Mouse (Mus musculus) regulatory T cell (primary cell): ENCODE measurements around the gene Tarbp2.

Experiments used
- in situ Hi-C: fragments of 300-600 bp; cut with MboI, MseI; formaldehyde crosslinking; loops from one replicate; pipeline ENCODE4 v1.15.1; 2025; ENCODE audit warnings: high pct_unique_total_duplicates

Tarbp2 gene

DNA sequence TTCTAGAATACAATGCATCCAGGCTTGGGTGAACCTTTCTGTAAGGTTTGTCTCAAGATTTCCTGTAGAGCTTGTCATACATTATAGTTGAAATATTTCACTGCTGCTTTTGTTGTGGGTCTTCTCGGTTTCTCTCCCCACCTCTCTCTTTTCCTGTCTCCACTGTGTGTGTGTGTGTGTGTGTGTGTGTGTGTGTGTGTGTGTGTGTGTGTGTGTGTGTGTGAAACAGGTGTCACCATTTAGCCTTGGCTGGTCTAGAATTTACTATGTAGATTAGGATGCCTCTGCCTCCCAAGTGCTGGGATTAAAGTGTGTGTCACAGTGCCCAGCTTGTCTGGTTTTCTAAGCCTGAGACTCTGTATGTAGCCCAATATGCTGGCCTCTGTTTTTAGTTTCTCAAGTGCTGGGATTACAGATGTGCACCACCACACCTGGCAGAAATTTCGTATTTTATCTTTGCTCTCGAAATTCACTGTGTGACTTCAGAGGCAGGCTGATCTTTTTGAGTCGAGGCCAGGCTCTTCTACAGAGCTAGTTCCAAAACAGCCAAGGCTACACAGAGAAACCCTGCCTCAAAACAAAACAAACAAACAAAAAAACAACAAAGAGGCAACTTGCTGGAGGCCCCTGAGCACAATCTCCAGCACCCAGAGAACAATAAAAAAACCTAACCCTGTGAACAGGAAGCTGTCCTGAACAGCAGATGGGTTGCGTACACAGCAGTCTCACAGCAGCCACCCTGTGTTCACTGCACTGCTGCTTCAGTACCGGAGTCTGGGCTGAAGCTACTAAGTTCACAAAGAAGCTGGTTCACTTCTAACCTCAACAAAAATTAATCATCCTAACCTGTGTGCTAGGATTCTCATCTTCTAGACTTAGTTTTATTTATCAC lies 8.4 kb downstream of the Tarbp2 start:
- in situ Hi-C loops, result no loop called here

DNA sequence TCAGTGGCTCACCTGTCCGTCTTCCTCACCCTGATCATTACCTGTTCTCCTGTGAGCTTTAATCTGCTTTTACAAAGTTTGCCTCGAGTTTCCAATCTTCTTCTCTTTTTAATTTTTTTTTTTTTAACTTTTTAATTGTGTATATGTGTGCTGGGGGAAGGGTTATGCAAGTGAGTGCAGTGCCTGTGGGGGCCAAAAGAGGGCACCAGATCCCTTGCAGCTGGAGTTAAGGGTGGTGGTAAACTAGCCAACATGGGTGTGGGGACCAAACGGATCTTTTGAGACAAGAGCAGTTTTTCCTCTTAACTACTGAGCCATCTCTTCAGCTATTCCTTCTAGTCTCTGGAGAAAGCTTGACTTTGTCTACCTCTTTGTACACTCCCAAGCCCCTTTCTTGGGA lies 9.9 kb downstream of the Tarbp2 start:
- in situ Hi-C loops, result no loop called here

DNA sequence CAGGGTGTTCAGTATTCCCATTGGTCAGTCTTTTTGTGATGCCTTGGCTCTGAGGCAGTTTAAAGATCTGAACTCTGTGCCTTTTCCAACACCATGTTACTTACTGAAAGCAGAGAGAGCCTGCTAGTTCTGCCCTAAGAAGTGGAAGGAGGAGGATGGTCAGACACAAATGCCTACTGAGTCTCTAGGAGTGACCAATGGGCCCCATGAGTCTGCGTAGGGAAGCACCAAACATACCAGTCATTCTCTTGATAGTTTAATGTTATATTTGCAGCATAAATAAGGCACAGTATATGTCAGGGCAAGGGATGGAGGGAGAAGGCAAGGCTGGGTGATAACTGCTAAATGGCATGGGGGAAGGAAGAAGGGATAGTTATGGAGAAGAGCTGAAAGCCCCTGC lies 10.4 kb downstream of the Tarbp2 start:
- in situ Hi-C loops, result no loop called here

DNA sequence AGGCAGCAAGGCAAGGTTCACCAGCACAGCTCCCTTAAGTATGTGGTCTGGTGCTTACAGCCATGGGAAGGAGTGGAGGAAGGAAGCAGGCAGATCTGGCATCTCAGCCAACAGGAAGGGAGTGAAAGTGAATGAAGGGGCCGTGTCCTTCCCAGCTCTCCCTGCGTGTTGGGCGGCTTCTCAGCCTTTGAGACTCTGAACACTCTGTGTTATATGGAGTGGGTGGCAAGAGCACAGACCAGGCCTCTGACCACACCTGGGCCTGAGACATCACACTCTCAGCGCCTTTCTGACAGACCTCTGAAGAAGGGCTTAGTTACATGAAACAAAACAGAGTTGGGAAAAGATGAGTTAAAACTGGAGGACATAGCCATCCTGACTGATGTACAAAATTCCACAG lies 12.6 kb downstream of the Tarbp2 start:
- in situ Hi-C loops, result no loop called here

DNA sequence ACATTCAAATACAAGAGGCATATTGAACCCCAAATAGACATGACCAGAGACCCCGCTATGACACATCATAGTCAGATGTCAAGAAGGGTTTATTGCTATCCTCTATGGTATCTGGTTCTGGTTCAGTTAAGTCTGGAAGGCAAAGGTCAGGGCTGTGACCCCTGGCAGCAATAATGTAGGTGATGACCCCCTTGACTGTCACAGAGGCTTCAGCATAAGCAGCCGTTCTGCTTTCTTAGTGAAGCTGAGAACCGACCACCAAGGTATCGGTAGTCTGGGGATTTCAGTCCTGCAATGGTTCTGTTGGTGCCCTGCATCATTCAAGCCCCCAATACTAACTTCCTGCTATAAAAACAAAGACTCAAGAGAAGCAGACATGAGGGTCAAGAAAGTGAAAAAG lies 13.6 kb downstream of the Tarbp2 start:
- in situ Hi-C loops, result no loop called here

DNA sequence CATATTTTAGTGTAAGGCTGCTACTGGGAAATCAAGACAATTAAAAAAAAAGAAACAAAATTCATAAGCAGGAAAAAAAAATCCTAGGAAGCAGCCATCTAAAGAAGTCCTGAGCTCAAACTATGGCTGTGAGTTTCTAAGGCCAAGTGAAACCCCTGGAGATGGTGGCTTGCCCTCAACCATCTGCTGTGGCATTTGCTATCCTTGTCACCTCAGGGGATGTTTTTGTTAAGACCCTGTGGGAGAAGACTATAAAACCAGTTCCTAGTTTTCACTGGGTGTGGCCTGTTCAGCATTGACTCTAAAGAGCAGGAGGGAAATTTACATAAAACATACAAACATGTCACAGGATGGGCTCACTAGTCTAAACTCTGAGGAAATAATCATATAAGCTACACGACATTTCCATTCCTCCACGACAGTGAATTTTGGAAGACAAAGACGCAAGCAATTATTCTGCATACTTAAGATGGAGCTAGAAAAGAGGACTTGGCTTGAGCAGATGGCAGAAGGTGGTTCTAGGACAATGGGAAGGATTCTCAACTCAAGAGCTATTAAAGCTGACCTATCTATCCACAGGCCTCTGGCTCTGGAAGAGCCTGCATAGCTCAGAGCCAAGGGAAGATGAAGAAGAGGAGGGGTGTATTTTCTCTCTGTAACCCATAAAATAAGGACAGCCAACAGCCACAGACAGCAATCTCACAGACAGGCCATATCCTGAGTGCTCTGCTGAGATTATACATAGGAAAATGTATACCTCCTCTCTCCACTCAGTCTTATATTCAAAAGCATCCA lies 14.3 kb downstream of the Tarbp2 start:
- in situ Hi-C loops, result no loop called here

DNA sequence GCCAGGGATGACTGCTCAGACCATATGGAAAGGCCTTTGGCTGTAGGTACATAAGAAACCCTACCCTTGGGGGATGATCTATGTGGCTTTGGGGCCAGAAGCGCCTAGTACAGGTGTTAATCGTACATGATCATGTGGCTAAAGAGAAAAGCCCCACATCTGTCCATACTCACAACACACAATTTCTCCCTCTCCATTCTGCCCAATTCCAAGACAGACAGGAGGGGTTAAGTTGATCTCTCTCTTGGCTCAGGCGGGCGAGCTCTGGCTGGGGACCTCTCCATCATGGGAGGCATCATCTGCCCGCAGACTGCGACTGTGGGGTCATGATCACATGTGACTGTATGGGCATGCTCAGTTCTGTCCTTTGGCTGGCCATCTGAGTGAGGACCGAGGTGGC lies 15.9 kb downstream of the Tarbp2 start:
- in situ Hi-C loops, result no loop called here

DNA sequence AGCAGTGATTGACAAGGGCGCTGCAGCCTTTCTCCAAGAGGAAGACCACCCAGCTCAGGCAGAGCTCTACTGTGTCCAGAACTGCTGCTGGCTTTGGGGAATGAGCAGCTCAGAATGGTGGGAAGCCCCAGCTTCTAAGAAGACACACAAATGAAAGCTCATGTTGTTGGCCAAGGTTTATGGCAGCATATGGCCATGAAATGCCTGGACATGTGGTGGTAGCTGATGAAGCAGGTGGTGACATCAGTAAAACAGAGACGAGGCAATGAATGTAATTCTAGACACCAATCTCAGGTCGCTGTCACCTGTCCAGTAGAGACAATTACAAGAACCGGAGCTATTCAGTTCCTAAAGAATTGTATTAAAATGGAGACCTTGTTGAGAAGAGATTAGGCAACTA lies 26.8 kb downstream of the Tarbp2 start:
- in situ Hi-C loops, result no loop called here

DNA sequence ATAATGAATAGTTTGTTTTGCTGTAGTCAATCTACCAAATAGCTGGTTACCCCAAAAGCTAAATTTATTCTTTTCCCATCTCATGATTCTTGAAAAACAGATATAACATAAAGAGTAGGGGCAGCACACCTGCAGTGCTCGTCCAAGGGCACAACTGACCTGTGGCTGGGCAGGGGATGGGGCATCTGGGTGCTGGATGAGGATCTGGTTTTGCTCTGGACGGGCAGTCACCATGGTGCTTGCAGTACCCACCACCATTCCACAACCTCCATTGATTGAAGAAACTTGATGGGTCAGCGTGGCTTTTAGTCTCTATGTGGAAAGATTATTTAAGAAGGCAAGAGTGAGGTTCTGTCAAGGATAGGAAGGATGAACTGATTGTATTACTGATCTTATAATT lies 28.3 kb downstream of the Tarbp2 start:
- in situ Hi-C loops, result no loop called here

DNA sequence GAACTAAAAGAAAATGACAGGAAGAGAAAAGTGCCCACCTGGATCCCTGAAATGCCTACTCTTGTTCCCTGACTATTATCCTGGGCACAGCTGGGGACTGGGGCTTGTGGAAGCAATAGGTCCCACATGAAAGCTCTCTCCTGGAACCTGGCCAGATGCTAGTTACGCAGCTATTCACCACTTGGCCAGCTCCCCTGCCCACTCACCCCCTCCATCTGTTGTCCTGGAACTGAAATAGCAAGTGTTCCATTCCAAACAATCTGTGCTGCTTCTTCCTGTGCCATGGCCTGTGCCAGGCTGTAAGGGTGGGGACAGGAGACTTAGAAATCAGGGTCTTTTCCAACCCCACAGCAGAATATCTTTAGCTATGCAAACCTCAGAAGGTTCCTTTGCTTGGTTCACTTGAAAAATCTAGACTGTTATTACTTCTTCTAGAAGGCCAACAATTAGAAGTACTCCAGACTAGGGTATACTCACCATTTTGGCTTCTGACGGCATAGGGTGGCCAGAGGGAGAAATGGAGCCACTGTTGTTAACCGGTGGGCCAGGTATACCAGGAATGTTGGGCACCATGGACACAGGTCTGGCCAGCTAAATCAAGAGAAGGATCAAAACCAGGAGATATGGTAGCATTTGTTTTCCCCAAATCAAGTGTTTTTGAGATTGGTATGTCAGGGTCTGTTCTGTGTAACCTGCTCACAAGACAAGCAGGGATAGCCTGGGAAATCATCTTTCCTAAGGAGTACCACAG lies 28.9 kb downstream of the Tarbp2 start:
- in situ Hi-C loops, result no loop called here

DNA sequence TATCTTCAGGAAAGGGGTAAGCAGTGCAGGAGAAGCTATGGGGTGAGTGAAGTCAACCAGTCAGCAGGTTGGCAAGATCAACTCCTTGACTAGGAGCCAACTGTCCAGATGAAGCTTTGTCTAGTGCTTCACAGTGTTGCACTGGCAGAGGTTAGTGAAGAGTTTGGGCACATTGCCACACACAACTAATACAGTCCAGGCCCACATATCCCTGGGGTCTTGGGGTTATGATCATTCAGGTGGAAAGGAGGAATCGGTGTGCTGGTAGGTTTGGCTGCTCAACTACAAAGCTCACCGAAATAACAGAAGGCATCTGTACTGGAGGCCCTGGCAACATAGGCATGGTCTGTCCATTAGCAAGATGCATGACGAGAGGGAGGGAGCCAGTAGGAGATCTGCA lies 29.5 kb downstream of the Tarbp2 start:
- in situ Hi-C loops, result no loop called here

DNA sequence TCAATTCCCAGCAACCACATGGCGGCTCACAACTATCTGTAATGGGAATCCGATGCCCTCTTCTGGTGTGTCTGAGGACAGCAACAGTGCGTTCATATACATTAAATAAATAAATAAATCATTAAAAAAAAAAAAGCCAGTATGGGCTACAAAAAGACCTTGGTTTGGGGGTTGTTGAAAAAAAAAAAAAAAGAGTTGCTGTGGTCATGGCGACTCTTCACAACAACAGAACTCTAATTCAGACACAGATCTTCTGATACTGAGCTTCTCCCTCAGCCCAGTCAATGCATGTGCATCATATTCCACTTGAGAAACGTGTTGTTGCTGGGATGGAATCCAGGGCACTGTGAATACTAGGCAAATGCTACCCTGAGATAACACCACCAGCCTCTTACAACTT lies 34.6 kb downstream of the Tarbp2 start:
- in situ Hi-C loops, result no loop called here

DNA sequence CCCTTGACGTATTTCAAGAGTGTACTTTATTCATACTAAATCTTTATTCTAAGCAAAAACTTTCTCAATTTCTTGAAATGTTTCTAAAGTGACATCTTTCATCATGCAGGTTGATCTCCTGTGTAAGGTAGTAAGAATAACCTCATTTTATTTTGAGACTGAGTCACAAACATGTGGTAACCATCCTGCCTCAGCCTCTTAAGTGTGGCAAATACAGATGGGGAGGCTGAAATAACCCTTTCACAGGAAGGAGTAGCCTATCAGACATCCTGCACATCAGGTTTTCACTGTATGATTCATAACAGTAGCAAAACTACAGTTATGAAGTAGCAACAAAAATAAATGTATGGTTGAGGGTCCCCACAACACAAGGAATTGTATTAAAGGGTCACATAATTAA lies 37.6 kb downstream of the Tarbp2 start:
- in situ Hi-C loops, result no loop called here

DNA sequence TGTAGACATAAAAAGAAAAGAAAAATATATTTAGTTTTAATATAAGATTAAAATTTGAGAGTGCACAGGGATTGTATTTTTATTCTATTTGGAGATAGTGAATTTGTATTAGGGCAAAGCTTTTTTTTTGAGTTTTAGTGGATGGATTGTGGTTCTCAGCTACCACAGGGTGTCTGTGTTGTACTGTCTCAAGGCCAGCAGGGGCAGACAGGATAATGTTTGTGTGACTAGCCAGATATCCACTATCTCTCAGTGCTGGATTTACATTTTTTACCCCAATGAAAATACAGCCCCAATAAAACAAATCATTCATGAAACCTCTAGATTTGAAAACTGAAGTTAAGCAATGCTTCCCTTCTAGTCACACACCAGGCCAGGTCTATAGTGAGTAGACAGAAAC lies 39.6 kb downstream of the Tarbp2 start:
- in situ Hi-C loops, result no loop called here

DNA sequence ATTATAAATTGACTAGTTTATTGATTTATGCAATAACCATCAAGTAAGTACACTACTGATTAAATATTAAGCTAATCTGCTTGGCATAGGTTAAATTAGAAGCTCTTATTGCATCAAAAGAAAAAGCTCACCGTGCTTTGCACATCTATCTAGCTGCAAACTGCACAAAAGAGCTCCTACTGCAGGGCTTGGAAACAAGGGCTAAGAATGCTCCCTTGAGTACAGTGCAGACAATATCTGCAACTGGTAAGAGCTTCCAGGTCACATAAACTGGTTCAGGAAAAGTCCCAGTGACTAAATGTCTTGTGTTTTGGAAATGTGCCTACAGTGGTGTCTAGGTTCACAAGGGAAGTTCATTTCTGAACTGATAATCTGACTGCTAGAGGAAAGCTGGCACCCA lies 44.5 kb downstream of the Tarbp2 start:
- in situ Hi-C loops, result no loop called here

DNA sequence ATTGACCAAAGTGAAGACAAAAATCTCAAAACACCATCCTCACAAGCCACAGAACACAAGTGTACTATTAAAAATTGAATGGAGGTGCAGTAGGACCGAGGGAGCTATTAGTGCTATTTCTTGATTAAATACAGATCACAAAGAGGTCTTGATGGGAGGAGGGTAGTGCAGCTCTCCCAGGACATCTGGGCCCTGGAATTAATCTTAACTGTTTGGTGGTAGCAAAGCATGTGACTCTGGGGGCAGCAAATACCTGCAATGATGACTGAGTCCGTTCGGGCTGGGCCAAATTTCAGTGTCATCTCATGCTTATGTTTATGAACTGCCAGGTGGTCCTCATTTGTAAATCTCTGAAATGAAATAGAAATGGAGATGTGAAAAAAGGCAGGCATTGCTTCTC lies 45.1 kb downstream of the Tarbp2 start:
- in situ Hi-C loops, result no loop called here

DNA sequence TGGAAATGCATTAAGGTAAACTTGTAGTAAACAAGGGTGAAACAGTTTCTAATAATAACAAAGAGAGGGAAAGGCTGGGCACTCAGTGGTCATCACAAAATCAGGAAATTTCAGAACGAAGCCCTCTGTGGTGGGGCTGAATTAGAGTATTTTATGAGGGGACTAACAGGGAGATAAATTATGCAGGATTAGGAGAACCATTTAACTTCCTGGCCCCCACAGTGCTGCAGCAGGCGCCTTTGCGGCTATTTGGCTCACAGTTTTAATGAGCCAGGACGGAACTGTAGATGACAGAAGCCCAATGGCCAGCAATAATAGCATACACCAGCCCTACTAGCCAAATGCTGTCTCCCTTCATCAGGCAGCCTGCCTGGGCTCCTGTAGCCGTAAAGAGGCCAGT lies 45.7 kb downstream of the Tarbp2 start:
- in situ Hi-C loops, result no loop called here

DNA sequence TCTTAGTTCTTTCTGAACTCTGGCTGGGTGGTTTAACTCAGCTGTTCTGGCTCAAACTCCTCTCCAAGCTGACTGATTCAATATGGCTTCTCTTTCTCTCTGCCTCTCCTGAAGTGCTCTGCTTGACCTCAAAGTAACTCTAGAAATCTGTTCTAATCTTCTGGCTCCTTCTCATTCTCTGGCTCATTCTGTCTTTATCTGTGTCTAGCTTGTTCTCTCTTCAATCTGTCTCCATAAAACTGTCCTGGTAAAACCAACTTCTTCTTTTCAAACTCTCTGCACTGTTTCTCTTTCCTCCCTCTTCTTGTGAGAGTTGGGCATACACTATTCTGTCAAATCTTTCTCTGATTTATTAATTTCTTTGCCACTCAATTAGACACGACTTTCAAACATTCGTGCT lies 49.9 kb downstream of the Tarbp2 start:
- in situ Hi-C loops, result no loop called here

DNA sequence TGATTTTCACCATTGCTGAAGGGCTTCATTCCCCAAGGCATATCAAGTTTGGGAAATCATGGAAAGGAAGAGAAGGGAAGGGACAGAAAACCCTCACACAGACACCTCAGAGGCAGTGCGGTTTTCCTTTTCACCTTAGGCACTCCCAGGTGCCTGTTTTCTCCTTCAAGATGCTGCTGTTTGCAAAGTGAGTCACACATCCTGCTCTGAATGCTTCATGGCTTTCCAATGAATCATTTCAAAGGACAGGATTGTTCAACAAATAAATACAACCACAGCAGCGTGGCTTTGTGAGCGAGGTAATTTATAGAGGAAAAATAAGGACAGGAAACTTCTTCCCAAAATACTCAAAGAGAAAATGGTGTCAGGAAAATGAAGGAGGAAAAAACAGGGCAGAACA lies 54.1 kb downstream of the Tarbp2 start:
- in situ Hi-C loops, result no loop called here
